Mouse (Mus musculus) common myeloid progenitor, adult 5-6 weeks (primary cell): ENCODE data around the gene Gp9. TPM values are rescaled to one million over a fixed set of nuclear protein-coding genes. Genes with fewer than 3 reads are reported as not detected.

ENCODE experiments used
- ATAC-seq: replicated peaks from 2 replicates; pipeline ENCODE4 v1.8.0; 2016; ENCODE audit warnings: low read depth, mild to moderate bottlenecking, moderate TSS enrichment, inconsistent platforms; ENCODE audit not compliant: poor library complexity, severe bottlenecking
- total RNA-seq: library from RNA; stranded (forward); fragments of 200-1000, 187-1606 nt; gene quantifications from 2 replicates; pipeline ENCODE4 v1.2.3, GENCODE M21; 2017

The Gp9 gene
- total RNA-seq, result 13.4 and 14.6 TPM in 2 replicates

GRCm38 (mm10) chr6:87777842-87778241 lies at the start of gene Gp9:
TSS of gene Gp9 (plus strand) at chr6:87778072.
- ATAC-seq, result peak; percentile 61

GRCm38 (mm10) chr6:87728102-87728501 lies 49.8 kb upstream of the Gp9 start:
- ATAC-seq, result peak; percentile 76

DNA sequence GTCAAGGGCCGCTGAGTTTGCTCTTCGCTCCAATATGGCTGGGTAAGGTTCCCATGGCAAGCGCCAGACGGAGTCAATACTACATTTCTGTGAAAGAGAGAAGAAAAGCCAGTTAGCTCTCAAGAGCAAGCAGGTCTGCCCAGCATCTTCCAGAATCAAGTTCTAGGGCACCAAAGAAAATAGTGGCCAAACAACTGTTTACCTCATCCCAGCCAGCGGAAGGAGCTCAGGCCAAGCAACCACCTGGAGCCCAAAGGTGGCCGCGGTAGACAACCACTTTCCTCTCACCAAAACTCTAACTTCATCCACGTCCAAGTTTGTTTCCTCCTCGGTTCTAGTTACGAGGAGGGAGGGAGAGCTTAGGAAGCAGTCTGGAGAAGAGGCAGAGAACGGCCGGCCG lies 47.7 kb upstream of the Gp9 start:
- ATAC-seq, result no peak

GRCm38 (mm10) chr6:87730591-87731462 lies 47.0 kb upstream of the Gp9 start, which contains the start of gene Efcc1:
TSS of gene Efcc1 (plus strand) at chr6:87730869.
- peak; percentile 19 for ATAC-seq

DNA sequence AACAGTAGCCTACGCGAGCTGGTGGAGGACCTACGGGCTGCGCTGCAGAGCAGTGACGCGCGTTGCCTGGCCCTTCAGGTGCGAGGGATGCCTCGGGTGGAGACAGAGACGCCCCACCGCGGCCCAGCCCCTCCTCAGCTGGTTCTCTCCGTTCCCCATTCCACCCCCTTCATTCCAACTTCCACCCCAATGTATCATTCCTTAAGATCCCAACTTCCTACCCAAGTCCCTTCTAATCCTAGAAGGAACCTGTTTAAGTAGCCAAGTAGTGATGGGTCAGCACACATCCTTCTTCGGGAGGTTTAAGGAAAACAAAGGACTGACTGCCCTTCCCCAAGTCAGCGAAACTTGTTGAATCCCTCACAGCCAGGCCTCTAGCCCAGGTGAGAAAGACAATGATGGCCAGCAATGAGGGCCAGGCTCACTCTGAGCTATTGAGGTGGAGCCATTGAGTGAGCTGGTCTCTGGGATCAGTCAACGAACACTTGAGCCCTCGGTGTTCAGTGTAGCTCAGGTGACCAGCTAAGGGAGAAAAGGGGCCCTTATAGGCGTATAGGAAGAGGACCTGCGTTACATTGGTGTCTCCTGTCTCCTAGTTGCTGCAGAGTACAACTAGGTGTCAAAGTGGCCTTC lies 46.3 kb upstream of the Gp9 start:
- ATAC-seq, result no peak

GRCm38 (mm10) chr6:87732151-87733011 lies 45.5 kb upstream of the Gp9 start:
- ATAC-seq, result no peak

- no peak for ATAC-seq
Measured at GRCm38 (mm10) chr6:87733131-87733930, 44.5 kb upstream of the Gp9 start.

DNA sequence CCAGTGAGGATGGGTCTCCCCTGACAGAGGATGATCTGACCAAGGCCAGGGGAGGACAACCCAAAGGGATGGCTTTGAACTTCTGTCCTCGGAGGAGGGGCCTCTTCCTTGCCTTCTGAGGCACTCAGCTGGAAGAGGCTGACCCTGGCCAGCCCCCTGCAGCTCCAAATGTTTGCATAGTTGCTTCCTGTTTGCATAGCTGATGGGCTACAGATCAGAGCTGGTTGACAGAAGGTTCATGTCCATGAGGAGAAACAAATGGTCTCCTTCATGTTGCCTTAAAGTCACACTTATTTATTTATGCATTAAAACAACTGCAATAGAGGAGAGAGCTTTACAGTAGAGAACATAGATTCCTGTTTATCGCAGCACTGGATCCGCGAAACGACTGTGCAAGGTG lies 43.7 kb upstream of the Gp9 start:
- no peak for ATAC-seq

DNA sequence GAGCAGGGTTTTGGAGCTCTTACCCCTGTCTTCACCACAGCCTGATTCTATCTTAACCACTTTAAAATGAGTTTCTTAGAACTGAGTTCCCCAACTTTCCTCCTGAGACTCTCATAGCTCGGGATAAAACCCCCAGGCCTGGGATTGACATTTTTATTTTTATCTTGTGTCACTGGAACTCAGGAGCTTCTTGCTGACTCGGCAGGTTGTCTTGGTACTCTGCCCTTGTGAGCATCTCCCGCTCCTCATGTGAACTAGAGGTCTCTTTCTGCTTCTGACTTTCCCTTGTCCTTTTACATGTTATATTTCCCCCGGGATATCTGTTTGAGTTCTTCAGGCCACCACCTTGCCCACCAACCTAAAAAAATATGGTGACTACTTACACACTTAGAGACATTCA lies 40.9 kb upstream of the Gp9 start:
- ATAC-seq, result no peak

- ATAC-seq, result no peak
Measured at GRCm38 (mm10) chr6:87737921-87738626, 39.8 kb upstream of the Gp9 start.

DNA sequence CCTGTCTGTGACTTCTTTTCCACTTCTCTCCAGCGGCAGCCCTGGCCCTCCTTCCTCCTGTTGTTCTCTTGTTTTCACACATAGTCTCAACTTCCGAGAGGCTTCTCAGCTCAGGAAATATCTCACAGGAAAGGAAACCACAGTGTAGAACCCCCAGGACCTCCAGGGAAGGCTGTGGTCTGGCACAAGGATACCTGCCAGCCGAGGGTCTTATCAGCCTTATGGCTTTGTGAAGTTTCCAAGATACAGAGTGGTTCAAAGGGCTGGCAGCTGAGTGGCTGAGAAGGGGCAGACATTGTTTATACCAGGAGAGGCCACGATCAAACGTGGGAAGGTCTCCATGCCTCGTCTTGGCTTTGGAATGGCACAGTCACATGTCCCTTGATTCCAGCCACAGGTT lies 38.0 kb upstream of the Gp9 start:
- ATAC-seq, result peak; percentile 29

DNA sequence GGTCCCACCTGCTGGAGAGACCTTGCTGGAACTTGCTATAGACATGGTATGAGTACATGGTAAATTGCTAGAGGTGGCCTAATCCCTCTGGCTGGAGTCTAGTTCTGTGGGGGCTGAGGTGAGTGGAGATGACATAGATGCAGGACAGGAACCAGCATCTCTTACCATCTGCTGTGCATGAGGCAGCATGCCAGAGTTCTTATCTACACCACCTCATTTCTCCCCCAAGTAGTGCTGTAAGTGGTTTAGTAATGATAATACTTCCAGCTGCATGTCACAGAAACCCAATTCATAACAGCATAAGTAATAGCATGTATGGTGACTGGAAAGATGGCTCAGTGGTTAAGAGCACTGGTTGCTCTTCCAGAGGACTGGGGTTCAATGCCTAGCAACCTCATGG lies 37.4 kb upstream of the Gp9 start:
- ATAC-seq, result peak; percentile 33

DNA sequence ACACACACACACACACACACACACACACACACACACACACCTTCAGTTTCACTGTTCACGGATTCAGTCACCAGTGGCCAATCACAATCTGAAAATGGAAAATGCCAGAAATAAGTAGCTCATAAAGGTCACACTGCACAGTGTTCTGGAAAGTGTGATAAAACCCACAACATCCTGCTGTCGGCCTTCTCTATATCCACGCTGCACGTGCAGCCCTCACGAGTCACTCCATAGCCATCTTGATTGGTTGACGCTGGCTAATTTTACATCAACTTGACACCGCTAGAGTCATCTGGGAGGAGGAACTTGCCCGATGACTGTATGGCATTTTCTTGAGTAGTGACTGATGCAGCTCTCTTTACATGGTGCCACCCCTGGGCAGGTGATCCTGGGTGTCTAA lies 35.9 kb upstream of the Gp9 start:
- peak; percentile 43 for ATAC-seq

GRCm38 (mm10) chr6:87742804-87743203 lies 35.1 kb upstream of the Gp9 start:
- ATAC-seq, result peak; percentile 31

DNA sequence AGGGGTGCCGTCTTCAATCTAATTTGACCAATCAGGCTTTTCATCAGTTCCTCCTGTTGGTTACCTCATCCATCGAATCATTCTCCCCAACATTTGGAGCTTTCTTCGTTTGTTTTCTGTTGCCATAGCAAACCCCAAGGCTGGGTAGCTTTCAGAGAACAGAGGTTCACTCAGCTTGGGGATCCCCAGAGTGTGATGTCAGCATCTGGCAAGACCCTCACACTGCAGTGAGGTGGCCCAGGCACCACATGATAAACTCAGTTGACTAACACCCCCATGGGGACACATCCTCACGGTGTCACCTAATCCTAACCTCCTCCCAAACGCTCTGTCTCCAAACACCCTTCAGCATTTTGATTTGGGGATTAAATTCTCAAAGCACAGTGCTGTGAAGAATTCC lies 34.6 kb upstream of the Gp9 start:
- no peak for ATAC-seq

DNA sequence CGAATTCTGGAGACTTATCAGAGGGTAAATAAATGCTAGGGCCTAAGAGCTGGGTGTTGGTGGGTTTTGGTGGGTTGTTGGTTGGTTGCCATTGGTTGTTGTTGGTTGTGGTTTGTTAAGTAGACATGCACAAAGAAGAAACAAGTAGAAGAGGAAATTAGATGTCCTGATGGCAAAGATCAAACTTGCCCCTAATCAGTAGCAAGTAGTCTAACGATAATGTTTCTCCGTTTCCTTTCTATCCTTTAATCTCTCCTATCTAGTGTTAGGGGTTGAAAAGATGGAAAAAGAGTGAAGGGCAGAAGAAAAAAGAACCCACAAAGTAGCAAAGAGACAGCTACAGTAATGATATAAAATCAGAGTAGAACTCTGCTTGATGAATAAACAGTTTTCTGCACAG lies 33.2 kb upstream of the Gp9 start:
- ATAC-seq, result no peak

DNA sequence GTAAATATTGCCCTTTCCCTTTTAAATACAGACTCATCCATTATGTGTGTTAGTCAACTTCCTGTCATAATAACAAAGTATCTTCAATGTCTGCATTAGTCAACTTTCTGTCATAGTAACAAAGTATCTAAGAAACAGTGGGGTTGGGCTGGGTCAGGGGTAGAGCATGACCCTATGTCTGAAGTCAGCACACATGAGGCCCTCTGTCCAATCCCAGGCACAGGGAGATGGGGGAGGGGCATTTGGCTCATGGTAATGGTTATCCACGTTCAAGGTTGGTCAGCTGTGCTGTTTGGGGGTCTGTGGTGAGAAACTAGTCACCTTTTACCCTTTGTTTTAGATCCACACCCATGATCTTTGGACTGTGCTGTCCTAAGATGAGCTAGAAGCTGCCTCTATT lies 32.6 kb upstream of the Gp9 start:
- no peak for ATAC-seq

- ATAC-seq, result no peak
Measured at GRCm38 (mm10) chr6:87746059-87746458, 31.8 kb upstream of the Gp9 start.

DNA sequence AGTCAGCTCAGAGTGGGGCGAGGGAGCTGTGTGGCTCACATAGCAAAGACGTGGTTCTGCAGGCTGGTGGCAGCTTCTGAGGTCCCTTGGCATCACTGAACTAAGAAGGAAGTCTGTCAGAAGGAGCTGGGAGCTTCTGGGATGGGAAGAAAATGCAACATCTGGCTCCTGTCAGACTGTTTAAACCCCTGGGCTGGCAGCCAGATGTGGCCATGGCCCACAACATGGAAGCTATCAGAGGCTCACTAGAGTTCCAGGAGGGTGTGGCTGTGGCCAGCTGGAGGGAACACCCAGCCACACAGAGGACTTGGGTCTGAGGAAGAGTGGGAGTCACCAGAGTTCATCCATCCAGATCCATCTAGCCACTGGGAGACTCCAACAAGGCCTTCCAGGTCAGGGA lies 31.0 kb upstream of the Gp9 start:
- ATAC-seq, result no peak
